Mouse (Mus musculus) A20 (cell line): Measurements from ENCODE around the gene Atp2b2.
A peak's percentile ranks its signal among the peaks of the same experiment; 100 is the strongest.

Experiments
- DNase-seq: peaks from one replicate; pipeline ENCODE4 v3.0.0-alpha.2; 2011; ENCODE audit warnings: low read depth, low spot score

Atp2b2 gene

DNA sequence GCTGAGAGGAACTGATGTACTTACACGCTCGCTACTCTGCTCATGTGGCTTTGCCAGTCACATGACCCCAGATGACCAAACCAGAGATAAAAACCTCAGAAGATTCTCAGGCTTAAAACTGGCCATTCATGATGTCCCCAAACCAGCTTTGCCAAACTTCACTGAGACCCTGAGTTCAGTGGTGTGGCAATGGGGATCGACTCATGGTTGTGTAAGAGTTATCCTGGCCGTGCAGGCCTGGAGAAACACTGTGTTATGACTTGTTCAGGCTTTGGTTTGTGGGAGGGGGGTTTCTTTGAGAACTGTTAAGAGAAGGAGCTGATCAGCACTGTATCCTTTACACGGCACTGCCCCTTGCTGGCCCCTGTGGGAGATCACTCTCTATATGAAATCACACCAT lies 250.0 kb downstream of the Atp2b2 start:
- no peak for DNase-seq

DNA sequence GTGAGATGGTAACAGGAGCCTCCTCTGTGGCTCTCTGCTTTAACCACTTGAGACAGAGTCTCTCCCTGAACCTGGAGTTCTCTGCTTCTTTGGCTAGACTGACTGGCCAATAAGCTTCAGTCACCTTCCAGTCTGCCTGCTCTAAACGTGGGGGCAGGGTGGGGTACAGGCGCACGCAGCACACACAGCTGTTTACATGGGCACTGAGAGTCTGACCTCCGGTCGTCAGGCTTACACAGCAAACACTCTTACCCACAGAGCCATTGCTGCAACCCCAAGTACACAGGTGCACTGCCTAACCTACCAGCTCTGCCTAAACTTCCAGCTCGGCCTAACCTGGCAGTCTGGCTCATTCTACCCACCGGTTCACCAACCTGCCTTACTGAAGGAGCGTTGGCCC lies 251.4 kb downstream of the Atp2b2 start:
- no peak for DNase-seq

DNA sequence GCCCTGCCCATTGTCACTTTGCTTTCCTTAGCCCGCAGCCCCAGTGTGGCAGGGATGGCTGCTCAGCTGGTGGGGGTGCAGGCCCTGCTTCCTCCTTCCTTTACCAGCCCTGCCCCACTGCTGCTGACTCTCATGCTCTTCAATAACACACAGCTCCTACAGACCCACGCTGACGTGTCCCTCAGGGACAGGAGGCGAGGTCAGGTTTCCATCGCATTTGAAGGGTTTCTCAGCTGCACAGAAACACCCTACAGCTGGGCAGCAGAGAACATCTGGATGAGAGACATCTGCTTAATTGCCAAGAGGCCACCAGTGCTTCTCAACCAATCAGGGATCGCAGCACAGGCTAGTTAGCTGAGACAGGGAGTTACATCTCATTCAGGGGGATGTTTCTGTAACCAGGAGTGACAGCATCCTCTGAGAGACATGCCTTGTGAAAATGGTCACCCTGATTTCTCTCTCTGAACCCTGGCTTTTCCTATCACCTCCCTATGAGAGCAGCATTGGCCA lies 254.9 kb downstream of the Atp2b2 start:
- no peak for DNase-seq

DNA sequence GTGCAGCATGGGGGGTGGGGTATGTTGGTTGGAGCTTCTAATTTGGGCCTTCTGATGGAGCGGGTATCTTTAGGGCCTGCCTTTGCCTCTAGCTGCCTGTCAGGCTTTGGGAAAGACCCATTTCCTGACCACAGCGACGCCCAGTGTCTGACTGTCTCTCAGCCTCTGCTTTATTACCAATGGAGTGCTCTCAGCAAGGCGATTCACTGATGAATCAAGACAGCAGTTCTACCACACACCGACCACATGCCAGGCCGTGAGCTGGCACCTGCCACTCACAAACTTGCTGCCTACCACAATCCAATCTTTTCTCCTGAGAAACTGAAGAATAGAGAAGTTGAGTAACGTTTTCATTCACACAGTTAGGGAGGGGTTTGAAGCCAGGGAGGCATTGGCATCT lies 256.8 kb downstream of the Atp2b2 start:
- DNase-seq: no peak

DNA sequence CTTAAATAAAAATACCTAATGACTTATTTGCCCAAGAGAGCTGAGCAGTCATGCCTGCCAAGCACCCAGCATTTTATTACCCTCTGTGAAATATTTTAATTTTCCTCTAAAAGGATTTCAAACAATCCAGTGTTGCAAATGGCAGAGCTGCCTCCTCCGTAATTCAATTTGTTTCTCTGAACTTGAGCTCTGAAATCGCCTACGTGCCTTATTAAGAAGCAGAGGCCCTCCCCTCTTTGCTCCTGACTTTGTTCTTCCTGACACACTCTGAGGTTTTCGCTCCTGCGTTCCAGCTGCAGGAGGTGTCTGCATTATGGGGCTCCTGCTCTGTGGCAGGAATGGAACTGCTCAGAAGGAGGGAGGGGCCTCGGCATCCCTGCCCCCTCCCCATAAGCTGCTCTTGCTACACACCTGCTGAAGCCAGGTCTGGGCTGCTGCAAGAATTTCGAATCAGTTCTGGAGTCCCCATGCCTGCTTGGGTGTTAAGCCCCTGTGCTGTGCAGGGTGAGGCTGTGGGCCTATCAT lies 264.1 kb downstream of the Atp2b2 start:
- DNase-seq: no peak

DNA sequence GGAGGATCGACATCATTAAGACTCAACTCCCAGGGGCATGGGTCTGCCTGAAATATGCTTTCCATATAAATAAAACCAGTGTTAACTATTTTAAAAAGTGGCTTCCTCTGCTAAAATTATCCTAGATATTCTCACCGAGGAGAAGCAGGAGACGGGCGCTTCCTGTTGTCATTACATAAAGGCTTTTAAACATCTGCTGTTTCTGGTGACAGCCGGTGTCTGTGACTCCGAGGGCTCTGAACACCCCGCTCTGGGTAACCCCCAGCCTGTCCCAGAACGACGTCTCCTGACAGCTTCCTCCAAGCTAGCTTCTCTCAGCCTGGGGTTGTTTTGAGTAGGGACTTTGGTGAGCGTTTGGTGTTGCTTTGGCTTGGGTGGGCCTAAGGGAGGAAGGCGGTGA lies 273.6 kb downstream of the Atp2b2 start:
- DNase-seq: no peak

DNA sequence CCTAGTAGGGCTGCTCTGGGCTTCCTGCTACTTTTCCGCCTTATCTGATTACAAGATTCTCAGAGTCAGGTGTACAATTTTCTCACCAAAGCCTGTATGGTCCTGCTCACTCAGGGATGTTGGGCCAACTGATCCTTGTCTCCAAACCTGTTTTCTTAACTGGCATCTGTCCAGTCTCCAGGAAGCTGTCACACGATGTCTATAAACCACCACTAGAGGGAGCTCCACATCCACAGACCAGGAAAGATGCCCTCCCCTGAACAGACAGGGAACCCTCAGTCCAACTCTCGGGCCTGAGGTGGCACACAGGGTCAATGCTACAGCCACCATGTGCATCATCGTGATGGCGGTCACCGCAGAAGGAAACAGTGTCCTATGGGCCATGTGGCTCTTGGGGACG lies 280.8 kb downstream of the Atp2b2 start:
- DNase-seq: peak; percentile 68

DNA sequence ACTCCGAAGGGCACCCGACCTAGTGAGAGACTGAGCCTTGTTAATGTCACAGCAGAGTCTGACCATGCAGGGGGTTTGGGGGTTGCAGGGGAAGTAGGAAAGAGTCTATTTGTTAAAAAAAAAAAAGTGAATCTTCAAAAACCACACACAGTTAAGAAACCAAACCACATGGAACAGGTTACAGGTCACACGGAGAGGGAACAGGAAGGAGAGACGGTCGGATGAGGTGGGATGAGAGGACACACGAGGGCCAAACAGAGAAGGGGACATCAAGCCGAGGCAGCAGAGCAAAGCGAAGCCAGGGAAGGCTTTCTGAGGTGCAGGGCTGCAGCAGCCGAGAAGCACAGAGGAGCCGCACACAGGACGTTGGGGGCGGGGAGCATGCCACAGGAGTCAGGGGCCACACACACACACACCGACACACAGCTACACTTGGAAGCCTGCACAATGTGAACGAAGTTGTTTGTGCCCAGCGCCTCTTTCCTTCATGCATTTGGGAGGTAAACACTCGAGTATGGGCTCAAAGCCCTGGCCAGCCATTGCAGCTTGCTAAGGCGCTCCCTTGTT lies 293.2 kb downstream of the Atp2b2 start:
- DNase-seq: no peak

DNA sequence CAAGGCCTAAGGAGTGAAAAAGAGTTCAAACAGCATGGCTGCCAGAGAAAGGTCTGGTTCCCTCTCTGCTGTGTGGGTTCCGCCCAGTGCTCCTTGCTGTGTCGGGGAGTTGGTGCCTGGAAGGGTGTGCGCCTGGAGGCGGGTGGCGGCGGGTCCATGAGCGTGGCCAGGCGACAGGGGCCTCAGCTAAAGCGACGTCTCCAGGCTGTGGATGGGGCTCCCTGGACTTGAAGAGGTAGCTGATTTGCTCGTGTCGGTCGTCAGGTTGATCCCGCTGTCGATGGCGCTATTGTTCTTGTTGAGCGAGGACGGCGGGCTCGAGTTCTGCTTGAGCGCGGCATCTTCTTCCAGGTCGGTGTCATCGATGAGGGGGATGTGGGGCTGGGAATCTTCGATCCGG lies 294.1 kb downstream of the Atp2b2 start:
- DNase-seq: no peak

DNA sequence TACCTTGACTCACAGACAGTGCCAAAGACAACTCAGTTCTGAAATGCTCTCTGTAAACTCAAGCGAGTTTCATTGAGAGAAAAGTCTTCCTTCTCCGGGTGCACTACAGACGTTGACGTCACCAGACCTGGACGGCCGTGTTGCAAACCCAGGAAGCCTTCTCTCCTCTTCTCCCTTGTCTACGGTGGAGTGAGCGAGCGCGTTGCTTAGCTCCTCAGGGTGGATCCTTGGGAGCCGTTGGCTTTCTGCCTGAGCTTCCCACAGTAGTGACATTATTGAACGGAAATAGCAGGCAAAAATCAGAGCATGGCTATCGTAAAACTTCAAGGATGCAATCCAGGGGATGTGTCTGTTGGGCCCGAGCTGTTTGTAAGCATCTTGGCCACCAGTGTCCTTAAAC lies 295.1 kb downstream of the Atp2b2 start:
- DNase-seq: no peak

DNA sequence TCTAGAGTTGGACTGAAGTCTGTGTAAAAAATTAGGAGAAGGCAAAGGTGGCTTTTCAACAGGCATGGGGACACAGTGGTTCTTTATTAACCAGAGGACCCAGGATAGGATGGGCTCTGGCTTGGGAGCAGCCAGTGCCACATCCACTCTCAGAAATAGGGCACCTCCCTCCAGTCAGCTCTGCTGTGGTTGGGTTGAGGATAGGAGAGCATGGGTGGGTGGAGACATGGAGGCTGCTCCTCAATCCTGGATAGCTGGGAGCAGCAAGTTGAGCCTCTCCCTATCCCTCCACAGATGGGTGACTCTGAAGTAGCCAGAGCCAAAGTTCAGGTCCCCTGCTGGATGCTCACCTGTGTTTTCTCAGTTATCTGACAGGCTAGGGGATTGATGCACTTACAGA lies 297.3 kb downstream of the Atp2b2 start:
- no peak for DNase-seq

DNA sequence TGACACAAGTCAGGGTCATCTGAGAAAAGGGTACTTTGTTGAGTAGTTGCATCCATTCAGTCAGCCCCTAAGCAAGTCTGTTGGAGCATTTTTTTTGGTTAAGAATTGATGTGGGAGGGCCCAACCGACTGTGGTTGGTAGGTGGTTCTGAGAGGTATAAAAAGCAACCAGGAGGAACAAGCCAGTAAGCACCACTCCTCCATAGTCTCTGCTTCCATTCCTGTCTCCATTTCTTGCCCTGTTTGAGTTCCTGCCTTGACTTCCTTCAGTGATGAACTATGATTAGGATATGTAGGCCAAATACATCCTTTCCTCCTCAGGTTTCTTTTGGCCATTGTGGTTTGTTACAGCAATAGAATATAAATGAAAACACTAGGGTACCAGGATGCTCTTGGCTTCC lies 299.3 kb downstream of the Atp2b2 start:
- no peak for DNase-seq

DNA sequence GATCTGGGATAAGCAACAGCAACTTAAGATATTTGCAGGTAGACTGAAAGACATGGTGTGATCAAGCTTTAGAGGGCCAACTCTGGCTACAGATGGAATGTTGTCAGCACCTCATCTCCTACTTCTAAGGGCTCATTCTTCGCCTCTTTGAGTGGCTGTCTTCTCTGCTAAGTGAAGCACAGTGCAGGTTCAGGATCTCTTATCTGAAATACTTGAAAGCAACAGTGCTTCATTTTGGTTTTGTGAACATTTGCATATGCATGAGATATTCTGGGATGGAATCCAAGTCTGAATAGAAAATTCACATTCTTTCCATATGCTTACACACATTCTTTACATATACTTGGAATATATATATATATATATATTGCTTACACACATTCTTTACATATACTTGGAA lies 300.1 kb downstream of the Atp2b2 start:
- DNase-seq: no peak

DNA sequence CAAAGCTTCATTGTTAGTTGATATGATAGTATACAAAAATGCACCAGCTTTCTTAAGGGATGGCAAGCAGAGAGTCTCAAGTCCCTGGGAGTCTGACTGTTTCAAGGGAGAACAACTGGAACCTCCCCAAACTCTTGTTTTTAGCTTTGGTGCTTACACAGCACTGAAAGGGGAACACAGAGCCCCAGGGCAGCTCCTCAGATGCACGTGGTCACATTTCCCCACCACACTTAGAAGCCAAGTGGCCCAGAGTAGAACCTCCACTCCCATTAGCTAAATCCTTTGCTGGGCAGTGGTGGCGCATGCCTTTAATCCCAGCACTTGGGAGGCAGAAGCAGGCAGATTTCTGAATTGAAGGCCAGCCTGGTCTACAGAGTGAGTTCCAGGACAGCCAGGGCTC lies 301.0 kb downstream of the Atp2b2 start:
- DNase-seq: no peak

DNA sequence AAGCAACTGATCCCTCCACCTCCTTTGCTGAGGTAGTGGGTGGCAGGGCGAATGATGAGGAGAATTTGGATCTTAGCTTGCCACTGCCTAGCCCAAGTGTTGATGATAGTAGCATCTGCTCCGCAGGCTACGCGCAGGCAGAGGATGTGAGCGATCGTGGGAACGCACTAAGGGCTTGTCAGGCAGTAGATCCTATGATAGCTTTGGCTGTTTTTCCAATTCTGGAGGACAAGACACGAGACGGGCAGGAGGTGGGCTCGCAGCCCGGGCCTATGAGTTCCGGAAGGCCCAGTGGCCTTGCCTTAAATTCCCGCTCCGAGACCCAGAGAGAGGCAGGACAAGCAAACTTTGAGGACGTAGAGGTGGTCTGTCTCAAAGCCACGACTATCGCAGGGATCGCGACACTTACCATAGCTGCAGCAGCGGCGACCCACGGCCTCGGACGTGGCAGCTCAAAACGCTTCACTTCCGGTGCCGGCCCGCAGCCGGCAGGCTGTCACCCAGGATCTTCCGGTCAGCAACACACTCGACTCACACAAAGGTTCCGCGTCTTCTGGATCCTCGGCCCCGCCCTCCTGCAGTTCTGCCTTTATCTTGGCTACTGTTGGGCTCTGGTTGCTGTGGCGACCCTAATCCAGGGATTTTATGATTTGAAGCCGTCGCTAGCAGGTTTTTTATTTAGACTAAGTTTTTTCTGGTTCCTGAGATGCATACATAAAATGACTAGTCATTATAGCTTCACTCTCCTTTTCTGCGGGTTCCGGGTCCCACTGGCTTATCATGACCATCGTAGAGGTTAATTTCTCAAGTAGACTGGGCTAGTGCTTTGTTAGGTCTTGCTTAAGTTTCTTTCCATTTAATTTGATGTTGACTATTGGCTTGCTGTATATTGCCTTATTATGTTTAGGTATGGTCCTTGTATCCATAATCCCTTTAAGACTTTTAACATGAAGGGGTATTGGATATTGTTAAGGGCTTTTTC lies 301.9 kb downstream of the Atp2b2 start, which contains the start of gene Sec13:
TSS of gene Sec13 (minus strand) at position 508 of the 982 bp plus-strand sequence.
- DNase-seq: peak; percentile 91

DNA sequence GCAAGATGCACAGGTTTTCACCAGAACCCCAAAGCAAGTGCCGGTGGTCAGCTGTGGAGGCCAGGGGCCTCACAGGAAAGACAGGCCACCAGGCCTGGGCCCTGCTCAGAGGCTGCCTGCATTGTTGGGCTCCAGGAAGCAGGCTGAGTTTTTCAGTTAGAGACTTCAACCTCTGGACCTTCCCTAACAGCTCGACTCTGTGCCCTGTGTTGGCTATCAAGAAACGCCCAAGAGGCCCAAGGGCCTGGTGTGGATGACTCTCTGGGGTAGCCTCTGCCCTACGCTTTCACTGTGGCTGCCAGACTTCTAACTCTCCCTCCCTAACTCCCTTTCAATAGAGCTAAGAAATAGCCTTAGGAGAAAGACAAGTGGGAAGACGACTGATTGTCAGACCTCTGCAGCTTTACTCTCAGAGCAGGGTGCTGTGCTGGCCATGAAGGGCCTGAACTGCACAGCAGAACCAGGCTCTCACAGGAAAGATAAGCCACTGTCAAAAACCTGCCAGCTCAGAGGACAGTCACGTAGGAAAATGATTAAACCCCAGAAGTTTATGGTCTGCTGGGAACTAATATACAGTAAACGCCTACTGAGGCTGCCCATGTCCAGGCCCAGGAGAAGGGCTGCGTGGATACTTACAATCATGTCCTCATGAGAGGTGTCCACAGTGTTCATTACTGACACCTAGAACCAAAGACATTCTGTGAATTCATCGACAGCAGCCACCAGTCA lies 304.9 kb downstream of the Atp2b2 start:
- DNase-seq: no peak

DNA sequence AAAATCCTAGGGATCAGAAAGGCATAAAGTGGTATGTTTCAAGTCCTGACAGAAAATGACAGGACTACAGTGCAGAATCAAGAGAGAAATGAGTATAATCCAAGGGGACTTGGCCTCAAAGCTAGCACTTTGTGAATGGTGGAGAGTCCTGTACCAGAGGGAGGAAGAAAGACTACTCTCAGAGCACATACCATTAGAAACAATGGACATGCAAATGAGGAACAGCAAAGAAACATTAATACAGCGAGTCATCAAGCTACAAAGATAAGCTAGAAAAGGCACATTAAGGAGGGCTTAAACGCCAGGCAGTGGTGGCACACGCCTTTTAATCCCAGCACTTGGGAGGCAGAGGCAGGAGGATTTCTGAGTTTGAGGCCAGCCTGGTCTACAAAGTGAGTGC lies 311.1 kb downstream of the Atp2b2 start:
- no peak for DNase-seq

DNA sequence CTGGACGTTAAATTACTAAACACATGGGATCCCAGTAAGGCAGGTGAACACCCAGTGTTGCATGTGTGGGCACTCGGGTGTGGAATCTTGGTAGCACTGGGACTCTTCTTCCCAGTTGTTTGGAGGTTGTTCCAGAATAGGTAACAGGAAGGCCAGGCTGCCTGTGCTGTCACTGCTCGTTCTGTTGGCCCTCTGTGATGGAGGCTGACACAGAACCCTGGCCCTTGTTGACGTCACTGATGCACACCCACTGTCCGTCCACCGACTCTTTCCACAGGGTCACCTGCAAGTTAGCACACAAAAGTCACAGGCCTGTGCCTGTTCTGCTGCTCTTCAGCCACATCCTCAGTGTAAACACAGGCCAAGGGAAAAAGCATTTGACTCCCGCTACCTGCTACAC lies 314.2 kb downstream of the Atp2b2 start:
- DNase-seq: no peak

DNA sequence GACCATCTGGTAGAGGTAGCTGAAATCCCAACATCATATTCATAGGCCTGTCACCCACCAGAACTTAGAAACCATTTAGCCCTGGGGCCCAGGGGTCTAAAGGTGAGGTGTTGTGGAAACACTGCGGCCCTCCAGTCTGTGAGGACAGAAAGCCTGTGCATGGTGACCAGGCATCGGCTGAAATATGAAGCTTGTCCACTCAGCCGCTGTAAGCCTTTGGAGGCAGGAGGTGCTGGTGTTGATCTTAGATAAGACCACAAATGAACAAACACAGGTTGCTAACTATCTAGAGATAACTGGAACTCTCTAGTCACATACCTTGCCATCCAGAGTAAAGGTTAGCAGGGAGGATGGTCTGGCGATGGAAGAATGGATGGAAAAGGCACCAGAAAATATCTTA lies 321.4 kb downstream of the Atp2b2 start:
- no peak for DNase-seq

DNA sequence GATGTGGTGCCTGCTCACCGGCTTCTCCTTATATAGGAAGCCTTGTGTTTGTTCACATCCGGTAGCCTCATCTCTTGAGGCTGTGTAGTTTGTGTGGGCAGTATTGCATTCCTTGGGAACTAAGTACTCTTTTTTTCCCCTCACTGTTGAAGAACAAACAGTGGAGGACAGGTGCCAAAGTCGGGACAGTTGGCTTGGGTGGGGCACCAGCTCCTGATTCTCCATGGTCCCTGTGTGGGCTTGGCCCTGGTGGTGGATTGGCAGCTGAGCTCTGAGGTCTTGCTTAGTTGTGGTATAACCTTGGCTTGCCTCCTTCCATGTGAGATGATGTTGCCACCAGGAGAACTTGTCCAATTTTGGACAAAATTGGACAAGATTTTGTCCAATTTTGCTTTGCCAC lies 322.5 kb downstream of the Atp2b2 start, which contains the start of gene Ghrl:
TSS of gene Ghrl (minus strand) at position 3 of the 400 bp plus-strand sequence.
- DNase-seq: no peak

DNA sequence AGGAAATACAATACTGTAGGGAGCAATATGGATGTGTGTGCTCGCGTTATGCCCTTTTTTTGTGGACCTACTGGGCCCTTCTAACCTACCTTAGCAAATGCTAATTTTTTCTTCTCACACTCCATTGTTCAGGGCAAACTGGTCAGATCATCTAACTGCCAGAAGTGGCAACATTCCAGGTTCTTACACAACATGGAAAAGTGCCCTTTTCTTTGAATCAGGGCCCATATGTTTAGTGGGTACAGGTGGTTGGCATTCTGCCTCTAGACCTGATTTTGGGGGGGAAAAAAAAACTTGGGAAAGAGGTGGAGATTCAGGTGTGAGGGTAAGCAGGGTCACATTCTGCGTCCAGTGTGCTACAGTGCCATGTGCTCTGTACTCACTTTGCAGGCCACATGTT lies 324.9 kb downstream of the Atp2b2 start:
- no peak for DNase-seq

DNA sequence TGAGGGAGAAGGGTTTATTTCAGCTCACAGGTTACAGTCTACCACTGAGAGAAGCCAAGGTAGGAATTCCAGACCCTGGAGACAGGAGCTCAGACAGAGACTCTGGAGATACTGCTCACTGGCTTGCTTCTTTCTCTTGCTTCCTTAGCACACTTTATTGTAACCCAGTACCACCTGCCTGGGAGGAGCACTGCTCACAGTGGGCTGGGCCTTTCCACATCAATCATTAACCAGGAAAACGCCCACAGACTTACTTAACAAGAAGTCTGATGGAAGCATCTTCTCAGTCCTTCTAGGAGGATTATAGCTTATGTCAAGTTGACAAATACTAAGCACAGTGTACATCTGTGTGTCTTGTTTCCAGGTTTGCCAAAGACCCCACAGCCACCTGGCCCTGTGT lies 327.6 kb downstream of the Atp2b2 start:
- no peak for DNase-seq
